Mouse (Mus musculus) neural tube, embryonic 12.5 days (tissue): Measurements from ENCODE around the gene Col28a1. TPM values are rescaled to one million over a fixed set of nuclear protein-coding genes. Genes with fewer than 3 reads are reported as not detected.

Source experiments
- ATAC-seq: fragments of 200-750 bp; cut with Nextera tagmentation; 2 replicates; pipeline ENCODE4 v1.8.0; 2017; ENCODE audit warnings: low read depth, mild to moderate bottlenecking, moderate TSS enrichment, moderate library complexity; ENCODE audit not compliant: low FRiP score
- H3K27ac ChIP-seq: fragments of 300-500 bp; sonication (generic); 2 replicates; pipeline ENCODE4 v1.5.1; 2016
- H3K27me3 ChIP-seq: fragments of 300-500 bp; sonication (generic); replicated peaks from 2 replicates; pipeline ENCODE4 v1.6.1; 2016; ENCODE audit warnings: mild to moderate bottlenecking
- H3K36me3 ChIP-seq: fragments of 300-500 bp; sonication (generic); 2 replicates; pipeline ENCODE4 v1.6.1; 2016; ENCODE audit warnings: mild to moderate bottlenecking
- H3K4me1 ChIP-seq: fragments of 300-500 bp; sonication (generic); 2 replicates; pipeline ENCODE4 v1.6.1; 2016
- H3K4me2 ChIP-seq: fragments of 300-500 bp; sonication (generic); replicated peaks from 2 replicates; pipeline ENCODE4 v1.6.1; 2016; ENCODE audit warnings: mild to moderate bottlenecking
- H3K4me3 ChIP-seq: fragments of 300-500 bp; sonication (generic); 2 replicates; pipeline ENCODE4 v1.5.1; 2016
- H3K9ac ChIP-seq: fragments of 300-500 bp; sonication (generic); 2 replicates; pipeline ENCODE4 v1.6.1; 2016; ENCODE audit warnings: mild to moderate bottlenecking
- H3K9me3 ChIP-seq: fragments of 300-500 bp; sonication (generic); 2 replicates; pipeline ENCODE4 v1.6.1; 2016; ENCODE audit warnings: mild to moderate bottlenecking
- WGBS: fragments of 180-500 bp; shearing (Covaris S2); methylation state at CpG from one replicate; pipeline ENCODE4 v1.1.7; 2016; 5-methylcytosine and 5-hydroxymethylcytosine counted together
- polyA plus RNA-seq: library from polyadenylated mRNA; unstranded; fragments of >200 nt; fragmentation: Nextera tagmentation; extraction: Ambion mirVana; gene quantifications from 2 replicates; pipeline ENCODE4 v1.2.1, GENCODE M21; 2016

Gene Col28a1
- polyA plus RNA-seq, 1 experiment from 2014 or later: 1.3 TPM

GRCm38 (mm10) chr6:8172101-8172500 lies 20.3 kb downstream of the Col28a1 start:
- Histone ChIP-seq H3K4me2 (no peak overlapping the region), H3K36me3 (no peaks in the 10 kb centered on the region), H3K4me1 (no peaks in the 10 kb centered on the region), H3K4me3 (no peak overlapping the region), H3K27me3 (no peaks in the 10 kb centered on the region), H3K9me3 (no peaks in the 10 kb centered on the region), H3K9ac (no peak overlapping the region), H3K27ac (no peak overlapping the region)
- 40% methylated on average over 1 of the region's 1 CpGs for WGBS
- ATAC-seq: no peak

GRCm38 (mm10) chr6:8164741-8165140 lies 27.7 kb downstream of the Col28a1 start:
- H3K4me3 ChIP-seq: no peak overlapping the region
- H3K27ac ChIP-seq: no peak overlapping the region
- no peak overlapping the region for H3K4me2 ChIP-seq
- WGBS: 86% methylated on average over 1 of the region's 1 CpGs
- H3K9me3 ChIP-seq: no peaks in the 10 kb centered on the region
- H3K4me1 ChIP-seq: no peaks in the 10 kb centered on the region
- no peaks in the 10 kb centered on the region for H3K36me3 ChIP-seq
- no peaks in the 10 kb centered on the region for H3K27me3 ChIP-seq
- ATAC-seq: no peak
- no peak overlapping the region for H3K9ac ChIP-seq

- H3K4me1 ChIP-seq: no peaks in the 10 kb centered on the region
- H3K4me3 ChIP-seq: no peak overlapping the region
- H3K27ac ChIP-seq: no peak overlapping the region
- no peaks in the 10 kb centered on the region for H3K36me3 ChIP-seq
- H3K9me3 ChIP-seq: no peaks in the 10 kb centered on the region
- H3K27me3 ChIP-seq: no peaks in the 10 kb centered on the region
- H3K9ac ChIP-seq: no peak overlapping the region
- ATAC-seq: no peak
- no peak overlapping the region for H3K4me2 ChIP-seq
- 61% methylated on average over 2 of the region's 2 CpGs for WGBS
These were observed 32.4 kb downstream of the Col28a1 start for GRCm38 (mm10) chr6:8160001-8160400.

- Histone ChIP-seq H3K4me1 (no peaks in the 10 kb centered on the region), H3K9me3 (no peaks in the 10 kb centered on the region), H3K27me3 (no peaks in the 10 kb centered on the region), H3K4me2 (no peak overlapping the region), H3K9ac (no peak overlapping the region), H3K4me3 (no peak overlapping the region), H3K27ac (no peak overlapping the region), H3K36me3 (no peaks in the 10 kb centered on the region)
- ATAC-seq: no peak
These were observed 35.3 kb downstream of the Col28a1 start for GRCm38 (mm10) chr6:8157121-8157520.

- H3K4me1 ChIP-seq: no peaks in the 10 kb centered on the region
- H3K9ac ChIP-seq: no peak overlapping the region
- H3K36me3 ChIP-seq: no peaks in the 10 kb centered on the region
- WGBS: 55% methylated on average over 10 of the region's 10 CpGs
- no peaks in the 10 kb centered on the region for H3K27me3 ChIP-seq
- H3K27ac ChIP-seq: no peak overlapping the region
- no peaks in the 10 kb centered on the region for H3K9me3 ChIP-seq
- H3K4me2 ChIP-seq: no peak overlapping the region
- ATAC-seq: peak; percentile 83
- H3K4me3 ChIP-seq: no peak overlapping the region
These were observed 39.7 kb downstream of the Col28a1 start for GRCm38 (mm10) chr6:8152551-8153361.

GRCm38 (mm10) chr6:8148916-8149315 lies 43.5 kb downstream of the Col28a1 start:
- Histone ChIP-seq H3K4me2 (no peak overlapping the region), H3K4me1 (no peaks in the 10 kb centered on the region), H3K27me3 (no peaks in the 10 kb centered on the region), H3K36me3 (no peaks in the 10 kb centered on the region), H3K9ac (no peak overlapping the region), H3K9me3 (no peaks in the 10 kb centered on the region), H3K27ac (no peak overlapping the region), H3K4me3 (no peak overlapping the region)
- ATAC-seq: no peak
- 74% methylated on average over 2 of the region's 2 CpGs for WGBS

- no peak overlapping the region for H3K9ac ChIP-seq
- no peaks in the 10 kb centered on the region for H3K9me3 ChIP-seq
- H3K36me3 ChIP-seq: no peaks in the 10 kb centered on the region
- H3K4me3 ChIP-seq: no peak overlapping the region
- ATAC-seq: no peak
- no peaks in the 10 kb centered on the region for H3K4me1 ChIP-seq
- no peak overlapping the region for H3K4me2 ChIP-seq
- 47% methylated on average over 1 of the region's 1 CpGs for WGBS
- no peaks in the 10 kb centered on the region for H3K27me3 ChIP-seq
- H3K27ac ChIP-seq: no peak overlapping the region
These were observed 50.5 kb downstream of the Col28a1 start for GRCm38 (mm10) chr6:8141881-8142280.

- H3K4me1 ChIP-seq: no peaks in the 10 kb centered on the region
- 80% methylated on average over 7 of the region's 7 CpGs for WGBS
- H3K4me3 ChIP-seq: no peak overlapping the region
- no peaks in the 10 kb centered on the region for H3K36me3 ChIP-seq
- H3K27me3 ChIP-seq: no peaks in the 10 kb centered on the region
- H3K27ac ChIP-seq: no peak overlapping the region
- H3K9me3 ChIP-seq: no peaks in the 10 kb centered on the region
- no peak overlapping the region for H3K4me2 ChIP-seq
- no peak for ATAC-seq
- no peak overlapping the region for H3K9ac ChIP-seq
These were observed 62.3 kb downstream of the Col28a1 start for GRCm38 (mm10) chr6:8130149-8130548.

- H3K27me3 ChIP-seq: no peaks in the 10 kb centered on the region
- no peak overlapping the region for H3K27ac ChIP-seq
- no peak for ATAC-seq
- WGBS: 94% methylated on average over 1 of the region's 1 CpGs
- H3K9me3 ChIP-seq: no peaks in the 10 kb centered on the region
- no peaks in the 10 kb centered on the region for H3K4me1 ChIP-seq
- no peaks in the 10 kb centered on the region for H3K36me3 ChIP-seq
- no peak overlapping the region for H3K4me3 ChIP-seq
- no peak overlapping the region for H3K9ac ChIP-seq
- H3K4me2 ChIP-seq: no peak overlapping the region
These were observed 64.3 kb downstream of the Col28a1 start for GRCm38 (mm10) chr6:8128164-8128563.

- WGBS: 59% methylated on average over 3 of the region's 3 CpGs
- Histone ChIP-seq H3K9me3 (no peaks in the 10 kb centered on the region), H3K9ac (no peak overlapping the region), H3K4me2 (no peak overlapping the region), H3K27ac (no peak overlapping the region), H3K4me1 (no peaks in the 10 kb centered on the region), H3K4me3 (no peak overlapping the region), H3K27me3 (no peaks in the 10 kb centered on the region), H3K36me3 (no peaks in the 10 kb centered on the region)
- no peak for ATAC-seq
These were observed 65.9 kb downstream of the Col28a1 start for GRCm38 (mm10) chr6:8126545-8126944.

- ATAC-seq: no peak
- no peak overlapping the region for H3K27ac ChIP-seq
- no peaks in the 10 kb centered on the region for H3K27me3 ChIP-seq
- no peaks in the 10 kb centered on the region for H3K4me1 ChIP-seq
- H3K9me3 ChIP-seq: 0 out of 2 replicates have a peak, but pooled peaks cover 3% of the 10 kb centered on the region
- 71% methylated on average over 2 of the region's 2 CpGs for WGBS
- H3K9ac ChIP-seq: no peak overlapping the region
- H3K4me2 ChIP-seq: no peak overlapping the region
- H3K4me3 ChIP-seq: no peak overlapping the region
- H3K36me3 ChIP-seq: no peaks in the 10 kb centered on the region
These were observed 73.3 kb downstream of the Col28a1 start for GRCm38 (mm10) chr6:8119116-8119515.

- H3K36me3 ChIP-seq: no peaks in the 10 kb centered on the region
- no peak overlapping the region for H3K4me3 ChIP-seq
- no peak overlapping the region for H3K4me2 ChIP-seq
- 0 out of 2 replicates have a peak, but pooled peaks cover 3% of the 10 kb centered on the region for H3K9me3 ChIP-seq
- H3K4me1 ChIP-seq: no peaks in the 10 kb centered on the region
- H3K9ac ChIP-seq: no peak overlapping the region
- 89% methylated on average over 2 of the region's 2 CpGs for WGBS
- no peak overlapping the region for H3K27ac ChIP-seq
- H3K27me3 ChIP-seq: no peaks in the 10 kb centered on the region
- no peak for ATAC-seq
These were observed 73.8 kb downstream of the Col28a1 start for GRCm38 (mm10) chr6:8118577-8118976.
